Mouse (Mus musculus): ENCODE measurements around the gene Ppy.

The Ppy gene

DNA sequence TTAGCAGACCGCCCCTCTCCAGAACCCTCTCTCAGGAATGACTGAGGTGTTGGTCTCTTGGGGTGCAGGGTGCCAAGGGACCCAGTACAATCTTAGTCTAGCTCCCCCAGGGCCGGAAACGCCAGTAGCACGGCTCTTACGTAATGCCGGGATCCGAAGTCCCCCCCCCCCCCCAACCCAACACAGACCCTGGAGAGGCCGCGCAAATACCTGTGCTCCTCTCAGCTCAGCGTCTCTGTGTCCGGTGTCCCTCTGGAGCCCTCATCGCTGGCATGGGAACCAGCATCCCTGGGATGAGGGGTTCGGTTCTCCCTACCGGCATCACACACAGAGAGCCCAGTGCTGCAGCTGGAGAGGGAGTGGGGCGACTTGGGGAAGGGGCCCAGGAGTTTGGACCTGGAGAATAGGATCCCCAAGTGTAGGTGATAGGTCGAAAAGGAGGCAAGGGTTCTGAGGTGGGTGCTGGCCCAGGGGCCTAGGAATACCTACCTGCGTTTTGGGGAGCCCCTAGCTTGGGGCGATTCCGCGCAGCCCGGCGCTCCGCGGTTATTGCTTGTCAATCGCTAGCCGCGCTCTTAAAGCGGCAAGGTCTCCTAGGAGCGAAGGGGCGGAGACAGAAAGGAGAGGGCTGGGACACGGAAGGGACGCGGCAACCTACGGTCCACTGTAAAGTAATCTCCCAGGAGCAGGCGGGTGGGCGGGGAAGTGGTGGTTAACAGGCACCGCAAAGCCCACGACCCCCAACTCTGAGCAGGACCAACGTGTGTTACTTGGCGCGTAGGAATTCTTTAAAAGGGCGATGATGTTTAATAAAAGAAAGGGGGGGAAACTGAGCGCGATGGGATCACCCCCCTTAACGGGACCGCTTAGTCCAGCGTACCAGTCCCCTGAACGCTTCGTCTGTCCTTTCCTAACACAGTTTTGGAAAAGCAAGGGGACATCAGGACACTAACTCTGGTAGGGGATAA is 12.9 kb downstream of the Ppy start, which contains the start of gene Mpp2:
Gene Mpp2 (minus strand): TSS at position 585 of the 968 bp plus-strand sequence.
- DNase-seq (ENCODE audit: low spot score) = peak; percentile 95

- peak; percentile 94 for DNase-seq (ENCODE audit: low spot score)
Measured at GRCm38 (mm10) chr11:102087081-102087751, 13.9 kb downstream of the Ppy start.

GRCm38 (mm10) chr11:102086331-102086730 is 14.8 kb downstream of the Ppy start:
- DNase-seq (ENCODE audit: low spot score) = peak; percentile 47

GRCm38 (mm10) chr11:102084159-102084558 is 17.0 kb downstream of the Ppy start:
- DNase-seq (ENCODE audit: low spot score) = no peak

GRCm38 (mm10) chr11:102083193-102083592 is 17.9 kb downstream of the Ppy start:
- no peak for DNase-seq (ENCODE audit: low spot score)

DNA sequence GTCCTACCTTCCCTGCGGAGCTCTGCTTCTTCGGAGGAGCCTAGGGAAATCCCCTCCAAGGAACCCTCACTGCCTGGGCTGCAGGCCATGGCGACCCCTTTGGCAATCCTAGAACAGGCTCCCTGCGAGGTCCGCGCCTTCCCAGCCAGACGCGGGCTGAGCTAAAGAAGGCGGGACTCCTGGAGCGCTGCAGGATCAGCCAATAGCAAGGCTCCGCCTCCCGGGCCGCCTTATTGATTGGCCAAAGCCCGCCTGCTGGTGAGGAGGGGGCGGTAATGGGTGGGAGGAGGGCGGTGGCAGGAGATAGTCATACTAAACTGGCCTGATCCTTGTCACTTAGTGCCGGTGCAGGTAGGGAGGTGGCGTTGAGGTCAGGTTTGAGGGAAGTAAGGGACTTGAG is 18.8 kb downstream of the Ppy start:
- peak; percentile 89 for DNase-seq (ENCODE audit: low spot score)

DNA sequence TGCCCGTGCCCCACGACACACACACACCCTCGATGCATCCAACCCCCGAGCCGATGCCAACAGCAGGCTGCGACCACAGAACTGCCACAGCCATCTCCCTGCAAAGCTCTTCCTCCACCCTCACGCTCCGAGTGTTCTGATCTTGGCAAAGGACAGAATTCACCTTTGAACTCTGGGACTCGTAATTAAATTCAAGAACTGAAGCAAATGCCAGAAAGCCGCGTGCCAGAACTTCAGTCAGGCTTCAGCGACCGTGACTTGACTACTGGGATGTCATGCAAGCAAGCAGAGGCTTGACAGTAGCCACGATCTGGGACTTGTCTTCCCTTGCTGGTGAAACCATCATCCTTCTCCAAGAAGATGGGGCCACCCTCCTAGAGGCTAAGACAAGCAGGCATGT is 27.4 kb downstream of the Ppy start:
- DNase-seq (ENCODE audit: low spot score) = no peak

- DNase-seq (ENCODE audit: low spot score) = no peak
Measured at GRCm38 (mm10) chr11:102072729-102073128, 28.4 kb downstream of the Ppy start.

- DNase-seq (ENCODE audit: low spot score) = peak; percentile 37
Measured at GRCm38 (mm10) chr11:102070426-102070825, 30.7 kb downstream of the Ppy start.

- peak; percentile 17 for DNase-seq (ENCODE audit: low spot score)
Measured at GRCm38 (mm10) chr11:102069633-102070032, 31.5 kb downstream of the Ppy start.

- DNase-seq (ENCODE audit: low spot score) = peak; percentile 50
Measured at GRCm38 (mm10) chr11:102068969-102069368, 32.1 kb downstream of the Ppy start.

- no peak for DNase-seq (ENCODE audit: low spot score)
Measured at GRCm38 (mm10) chr11:102063076-102063475, 38.0 kb downstream of the Ppy start.

GRCm38 (mm10) chr11:102061941-102062473 is 39.1 kb downstream of the Ppy start:
- no peak for DNase-seq (ENCODE audit: low spot score)

GRCm38 (mm10) chr11:102061236-102061940 is 39.7 kb downstream of the Ppy start:
- DNase-seq (ENCODE audit: low spot score) = peak; percentile 85

DNA sequence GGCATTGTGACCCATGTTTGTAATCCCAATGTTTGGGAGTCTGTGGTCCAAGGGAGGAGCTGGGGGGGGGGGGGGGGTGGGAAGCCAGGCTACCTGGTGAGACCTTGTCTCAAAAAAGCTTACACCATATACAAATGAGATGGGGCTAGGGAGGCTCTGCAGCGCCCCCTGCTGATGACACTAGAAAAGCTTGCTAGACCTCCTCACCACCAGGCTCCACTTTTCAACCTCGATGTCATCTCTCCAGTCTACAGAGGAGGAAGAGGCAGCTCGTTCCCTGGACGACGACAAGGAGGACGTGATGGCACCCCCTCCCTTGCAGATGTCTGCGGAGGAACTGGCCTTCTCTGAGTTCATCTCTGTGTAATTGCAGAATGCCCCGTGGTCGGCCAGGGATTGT is 47.3 kb downstream of the Ppy start:
- peak; percentile 73 for DNase-seq (ENCODE audit: low spot score)

DNA sequence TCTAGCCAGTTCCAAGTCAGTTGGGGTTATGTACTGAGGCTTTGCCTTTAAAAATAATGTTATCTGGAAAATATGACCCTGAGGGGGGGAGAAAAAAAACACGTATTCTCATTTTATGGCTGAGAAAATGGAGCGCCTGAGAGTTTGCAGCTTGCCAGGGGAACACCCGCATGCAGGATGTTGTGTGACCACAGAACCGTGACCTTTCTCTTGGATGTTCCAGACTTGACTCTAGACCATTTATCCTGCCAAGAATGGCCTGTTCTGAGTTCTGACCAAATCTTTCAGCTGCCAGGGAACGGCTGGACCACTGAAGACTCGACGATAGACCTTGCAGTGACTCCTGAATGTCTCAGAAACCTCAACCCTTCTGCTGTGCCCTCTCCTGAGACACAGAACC is 47.9 kb downstream of the Ppy start:
- no peak for DNase-seq (ENCODE audit: low spot score)

DNA sequence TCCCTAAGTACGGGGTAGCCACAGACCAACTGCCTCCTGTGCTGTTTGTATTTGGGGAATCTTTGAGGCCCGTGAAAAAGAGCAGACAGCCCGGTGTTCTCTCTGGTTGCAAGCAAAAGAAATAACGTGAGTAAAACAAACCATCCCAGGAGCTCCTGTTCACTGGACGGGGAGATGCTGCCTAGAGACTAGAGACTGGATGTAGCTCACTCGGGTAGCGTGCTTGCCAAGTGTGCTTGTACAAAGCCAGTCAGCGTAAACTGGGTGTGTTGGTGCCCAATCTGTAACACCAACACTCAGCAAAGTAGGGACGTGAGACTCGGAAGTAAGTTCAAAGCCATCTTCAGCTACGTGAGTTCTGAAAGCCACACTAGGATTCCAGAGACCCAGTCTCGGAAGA is 48.4 kb downstream of the Ppy start:
- DNase-seq (ENCODE audit: low spot score) = no peak

- DNase-seq (ENCODE audit: low spot score) = no peak
Measured at GRCm38 (mm10) chr11:102051954-102052353, 49.2 kb downstream of the Ppy start.

GRCm38 (mm10) chr11:102051541-102051940 is 49.6 kb downstream of the Ppy start:
- DNase-seq (ENCODE audit: low spot score) = no peak
